Mouse (Mus musculus): Measurements from ENCODE around the gene Olfr472. TPM values are rescaled to one million over a fixed set of nuclear protein-coding genes. Genes with fewer than 3 reads are reported as not detected.

The Olfr472 gene
- not detected for polyA plus RNA-seq (2014; fragmentation: Illumina TruSeq; extraction: RNeasy Lipid Tissue Mini Kit (QIAGEN cat#74804); ENCODE audit: low read depth, low replicate concordance)

DNA sequence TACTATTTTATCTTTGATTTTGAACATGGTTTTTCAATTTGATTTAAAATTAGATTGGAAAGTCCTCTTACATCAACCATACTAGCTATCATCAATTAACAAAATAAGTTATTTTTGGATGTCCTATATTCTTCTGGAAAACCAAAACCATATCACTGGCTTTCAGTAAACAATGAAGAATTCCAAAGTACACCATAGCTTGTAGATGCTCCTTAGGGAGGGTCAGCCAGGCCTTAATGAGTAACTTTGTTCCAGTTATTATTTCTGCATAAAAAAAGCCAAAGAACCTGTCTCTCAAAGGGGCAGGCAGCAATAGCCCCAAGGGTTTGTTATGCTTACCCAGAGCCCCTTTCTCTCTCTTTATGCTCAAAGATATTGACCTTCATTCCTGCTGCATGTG lies at the start of gene Olfr472:
TSS of gene Olfr472 (plus strand) at position 301 of the 400 bp plus-strand sequence.

DNA sequence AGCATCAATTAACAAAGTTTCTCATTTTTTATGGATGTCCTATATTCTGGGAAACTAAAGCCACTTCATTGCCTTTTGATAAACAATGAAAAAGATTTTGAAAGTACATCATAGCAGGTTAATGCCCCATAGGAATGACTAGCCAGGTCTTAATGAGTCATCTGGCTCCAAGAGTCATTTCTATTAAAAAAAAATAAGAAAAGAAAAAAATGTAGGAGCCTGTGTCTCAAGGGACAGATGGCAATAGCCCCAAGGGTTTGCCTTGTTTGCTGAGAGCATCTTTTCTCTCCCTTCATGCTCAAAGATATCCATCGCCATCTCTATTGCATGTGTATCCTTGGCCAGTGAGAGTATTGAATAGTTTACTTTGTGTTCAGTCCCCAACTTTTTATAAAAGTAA lies 32.4 kb downstream of the Olfr472 start, which contains the start of gene Olfr473:
TSS of gene Olfr473 (plus strand) at position 301 of the 400 bp plus-strand sequence.

DNA sequence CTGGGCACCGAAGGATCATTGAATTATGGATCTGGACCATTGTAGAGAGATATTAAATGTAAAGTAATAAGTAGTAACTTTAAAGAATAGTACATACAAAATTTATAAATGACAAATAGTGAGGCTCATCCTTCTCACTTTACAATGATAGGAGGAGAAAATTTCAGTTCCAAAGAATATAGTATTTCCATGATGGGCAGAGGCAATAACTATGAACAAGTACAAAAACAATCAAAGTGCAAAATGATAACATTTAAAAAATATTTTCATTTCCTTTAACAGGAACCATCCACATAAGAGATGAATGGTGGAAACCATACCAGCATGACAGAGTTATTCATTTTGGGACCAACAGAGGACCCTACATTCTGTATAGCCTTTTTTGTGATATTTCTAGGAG lies 56.6 kb downstream of the Olfr472 start, which contains the start of gene Olfr474:
TSS of gene Olfr474 (plus strand) at position 301 of the 400 bp plus-strand sequence.

Other genes starting within 250 kb of the Olfr472 start
- not detected for gene Cyb5r2, start 139.9 kb upstream of the Olfr472 start, polyA plus RNA-seq (2014; fragmentation: Illumina TruSeq; extraction: RNeasy Lipid Tissue Mini Kit (QIAGEN cat#74804); ENCODE audit: low read depth, low replicate concordance)
- not detected for gene Ovch2, start 96.7 kb upstream of the Olfr472 start, polyA plus RNA-seq (2014; fragmentation: Illumina TruSeq; extraction: RNeasy Lipid Tissue Mini Kit (QIAGEN cat#74804); ENCODE audit: low read depth, low replicate concordance)
- gene Olfr467, start 85.6 kb upstream of the Olfr472 start, polyA plus RNA-seq (2014; fragmentation: Illumina TruSeq; extraction: RNeasy Lipid Tissue Mini Kit (QIAGEN cat#74804); ENCODE audit: low read depth, low replicate concordance): not detected
- not detected for gene Olfr469, start 72.4 kb upstream of the Olfr472 start, polyA plus RNA-seq (2014; fragmentation: Illumina TruSeq; extraction: RNeasy Lipid Tissue Mini Kit (QIAGEN cat#74804); ENCODE audit: low read depth, low replicate concordance)
- not detected for gene Olfr470, start 50.4 kb upstream of the Olfr472 start, polyA plus RNA-seq (2014; fragmentation: Illumina TruSeq; extraction: RNeasy Lipid Tissue Mini Kit (QIAGEN cat#74804); ENCODE audit: low read depth, low replicate concordance)
- not detected for gene Olfr473, start 32.5 kb downstream of the Olfr472 start, polyA plus RNA-seq (2014; fragmentation: Illumina TruSeq; extraction: RNeasy Lipid Tissue Mini Kit (QIAGEN cat#74804); ENCODE audit: low read depth, low replicate concordance)
- not detected for gene Olfr474, start 56.7 kb downstream of the Olfr472 start, polyA plus RNA-seq (2014; fragmentation: Illumina TruSeq; extraction: RNeasy Lipid Tissue Mini Kit (QIAGEN cat#74804); ENCODE audit: low read depth, low replicate concordance)
- not detected for gene Olfr476, start 66.9 kb downstream of the Olfr472 start, polyA plus RNA-seq (2014; fragmentation: Illumina TruSeq; extraction: RNeasy Lipid Tissue Mini Kit (QIAGEN cat#74804); ENCODE audit: low read depth, low replicate concordance)
- gene Olfr477, start 88.8 kb downstream of the Olfr472 start, polyA plus RNA-seq (2014; fragmentation: Illumina TruSeq; extraction: RNeasy Lipid Tissue Mini Kit (QIAGEN cat#74804); ENCODE audit: low read depth, low replicate concordance): not detected
- gene Olfr478, start 136.1 kb downstream of the Olfr472 start, polyA plus RNA-seq (2014; fragmentation: Illumina TruSeq; extraction: RNeasy Lipid Tissue Mini Kit (QIAGEN cat#74804); ENCODE audit: low read depth, low replicate concordance): not detected
- gene Olfr479, start 152.8 kb downstream of the Olfr472 start, polyA plus RNA-seq (2014; fragmentation: Illumina TruSeq; extraction: RNeasy Lipid Tissue Mini Kit (QIAGEN cat#74804); ENCODE audit: low read depth, low replicate concordance): not detected
- not detected for gene Olfr480, start 169.4 kb downstream of the Olfr472 start, polyA plus RNA-seq (2014; fragmentation: Illumina TruSeq; extraction: RNeasy Lipid Tissue Mini Kit (QIAGEN cat#74804); ENCODE audit: low read depth, low replicate concordance)
- not detected for gene Olfr481, start 182.0 kb downstream of the Olfr472 start, polyA plus RNA-seq (2014; fragmentation: Illumina TruSeq; extraction: RNeasy Lipid Tissue Mini Kit (QIAGEN cat#74804); ENCODE audit: low read depth, low replicate concordance)
- gene Olfr482, start 199.7 kb downstream of the Olfr472 start, polyA plus RNA-seq (2014; fragmentation: Illumina TruSeq; extraction: RNeasy Lipid Tissue Mini Kit (QIAGEN cat#74804); ENCODE audit: low read depth, low replicate concordance): not detected
- not detected for gene Olfr483, start 202.9 kb downstream of the Olfr472 start, polyA plus RNA-seq (2014; fragmentation: Illumina TruSeq; extraction: RNeasy Lipid Tissue Mini Kit (QIAGEN cat#74804); ENCODE audit: low read depth, low replicate concordance)
- not detected for gene Olfr484, start 229.5 kb downstream of the Olfr472 start, polyA plus RNA-seq (2014; fragmentation: Illumina TruSeq; extraction: RNeasy Lipid Tissue Mini Kit (QIAGEN cat#74804); ENCODE audit: low read depth, low replicate concordance)